Mouse (Mus musculus) thymus, adult 2 months (tissue): ENCODE data around the gene Adora3. TPM values are rescaled to one million over a fixed set of nuclear protein-coding genes. Genes with fewer than 3 reads are reported as not detected.

ENCODE experiments used
- DNase-seq: peaks from one replicate; pipeline ENCODE4 v3.0.0; 2021
- H3K27ac ChIP-seq: fragments of 200-500 bp; 2 replicates; pipeline ENCODE4 v1.5.1; 2012; ENCODE audit warnings: low read length, control low read depth; ENCODE audit not compliant: control insufficient read depth, insufficient read depth
- H3K27me3 ChIP-seq: fragments of 200-500 bp; 2 replicates; pipeline ENCODE4 v1.6.1; 2012; ENCODE audit warnings: mild to moderate bottlenecking, low read length, moderate library complexity, mixed read lengths; ENCODE audit not compliant: control insufficient read depth, insufficient read depth
- H3K36me3 ChIP-seq: fragments of 200-500 bp; 2 replicates; pipeline ENCODE4 v1.6.1; 2012; ENCODE audit warnings: mild to moderate bottlenecking, low read length, moderate library complexity; ENCODE audit not compliant: control insufficient read depth, insufficient read depth
- H3K4me1 ChIP-seq: fragments of 200-500 bp; replicated peaks from 2 replicates; pipeline ENCODE4 v1.6.1; 2012; ENCODE audit warnings: low read length; ENCODE audit not compliant: control insufficient read depth, insufficient read depth
- H3K4me3 ChIP-seq: fragments of 200-500 bp; 2 replicates; pipeline ENCODE4 v1.5.1; 2012; ENCODE audit warnings: mild to moderate bottlenecking, low read length, control low read depth, moderate library complexity; ENCODE audit not compliant: control insufficient read depth, insufficient read depth
- CTCF ChIP-seq: fragments of 200-500 bp; IDR thresholded peaks from 2 replicates; pipeline ENCODE4 v1.5.1; 2012; ENCODE audit warnings: mild to moderate bottlenecking, control low read depth, low read length, moderate library complexity, borderline replicate concordance; ENCODE audit not compliant: control insufficient read depth, poor library complexity, insufficient read depth; ENCODE audit errors: extremely low read depth
- POLR2A ChIP-seq: fragments of 200-500 bp; IDR thresholded peaks from 2 replicates; pipeline ENCODE4 v1.6.1; 2012; ENCODE audit warnings: mild to moderate bottlenecking, low read length, control low read depth, moderate library complexity; ENCODE audit not compliant: control insufficient read depth, poor library complexity, insufficient read depth; ENCODE audit errors: extremely low read depth
- WGBS: fragments of 180-500 bp; shearing (Covaris S2); methylation state at CpG from one replicate; pipeline ENCODE4 v1.1.7; 2018; 5-methylcytosine and 5-hydroxymethylcytosine counted together
- polyA plus RNA-seq: library from polyadenylated mRNA; depleted of rRNA; stranded (reverse); fragments of >200 nt; gene quantifications from 2 replicates; pipeline ENCODE4 v1.2.3, GENCODE M21; 2012

The Adora3 gene
- polyA plus RNA-seq, 1 experiment = 0.90 TPM

DNA sequence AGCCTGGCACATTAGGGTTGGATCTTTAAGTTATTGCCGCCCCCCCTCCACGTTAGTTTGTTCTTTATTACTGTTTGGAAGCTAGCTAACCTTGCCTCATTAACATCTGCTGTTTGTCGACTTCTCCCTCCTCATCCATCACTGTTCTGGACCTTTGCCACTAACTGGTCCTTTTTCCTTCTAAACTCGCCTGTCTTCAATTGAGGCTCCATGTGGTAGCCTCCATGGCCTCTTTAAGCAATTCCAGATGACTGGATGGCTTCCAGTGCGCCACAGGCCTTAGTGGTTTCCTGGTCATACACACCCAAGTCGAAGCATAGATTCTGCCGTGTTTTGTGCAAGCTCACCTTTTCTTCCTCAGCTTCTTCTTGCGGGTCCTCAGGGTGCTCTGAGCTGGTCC lies 16.9 kb upstream of the Adora3 start:
- H3K27me3 ChIP-seq = no peaks in the 10 kb centered on the region
- H3K4me1 ChIP-seq = peaks cover 5% of the 10 kb centered on the region
- no peaks in the 10 kb centered on the region for H3K36me3 ChIP-seq
- no peak overlapping the region for H3K4me3 ChIP-seq
- DNase-seq = no peak
- TF ChIP-seq CTCF (no peak), POLR2A (no peak)
- 90% methylated on average over 8 of the region's 8 CpGs for WGBS
- no peak overlapping the region for H3K27ac ChIP-seq

DNA sequence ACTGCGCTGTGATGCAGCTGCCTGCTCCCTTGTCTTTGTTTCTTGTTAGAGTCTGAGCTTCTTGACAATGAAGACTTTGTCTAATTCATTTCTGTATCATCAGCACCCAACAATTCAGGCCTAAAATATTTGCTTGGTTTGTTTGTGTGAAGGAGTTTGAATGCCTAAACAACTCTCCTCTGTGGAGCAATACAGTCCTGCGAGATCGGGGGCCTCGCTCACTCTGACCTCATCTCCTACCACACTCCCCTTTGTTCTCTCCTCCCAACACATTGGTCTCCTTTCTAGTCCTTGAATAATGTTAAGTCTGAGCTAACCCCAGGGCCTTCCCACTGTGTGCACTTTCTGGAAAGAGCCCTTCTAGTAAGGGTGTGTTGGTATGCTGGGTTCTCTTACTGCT lies 15.9 kb upstream of the Adora3 start:
- H3K27me3 ChIP-seq = no peaks in the 10 kb centered on the region
- H3K4me3 ChIP-seq = no peak overlapping the region
- DNase-seq = no peak
- H3K36me3 ChIP-seq = no peaks in the 10 kb centered on the region
- H3K4me1 ChIP-seq = peaks cover 5% of the 10 kb centered on the region
- TF ChIP-seq CTCF = no peak
- no peak for TF ChIP-seq POLR2A
- H3K27ac ChIP-seq = no peak overlapping the region
- WGBS = 95% methylated on average over 4 of the region's 4 CpGs

DNA sequence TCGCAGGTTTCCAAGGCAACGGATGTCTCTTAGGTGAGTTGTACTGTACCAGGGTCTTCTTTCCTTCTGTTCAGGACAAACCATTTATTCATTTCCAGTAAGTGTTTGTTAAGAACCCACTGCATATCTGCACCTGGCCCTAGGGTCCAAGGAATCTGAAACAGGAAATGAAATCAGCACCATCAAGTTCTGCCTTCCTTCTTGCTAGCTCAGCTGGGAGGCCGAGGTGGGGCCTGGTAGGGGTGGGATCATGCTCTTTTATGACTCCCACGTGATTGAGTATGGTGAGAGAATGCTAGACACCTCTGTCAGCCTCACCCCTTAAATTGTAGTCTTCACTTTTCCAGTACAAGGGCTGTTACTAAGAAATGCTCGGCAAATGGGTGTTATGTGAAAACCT lies 13.1 kb upstream of the Adora3 start:
- no peak overlapping the region for H3K4me3 ChIP-seq
- DNase-seq = peak; percentile 22
- TF ChIP-seq CTCF = no peak
- TF ChIP-seq POLR2A = no peak

DNA sequence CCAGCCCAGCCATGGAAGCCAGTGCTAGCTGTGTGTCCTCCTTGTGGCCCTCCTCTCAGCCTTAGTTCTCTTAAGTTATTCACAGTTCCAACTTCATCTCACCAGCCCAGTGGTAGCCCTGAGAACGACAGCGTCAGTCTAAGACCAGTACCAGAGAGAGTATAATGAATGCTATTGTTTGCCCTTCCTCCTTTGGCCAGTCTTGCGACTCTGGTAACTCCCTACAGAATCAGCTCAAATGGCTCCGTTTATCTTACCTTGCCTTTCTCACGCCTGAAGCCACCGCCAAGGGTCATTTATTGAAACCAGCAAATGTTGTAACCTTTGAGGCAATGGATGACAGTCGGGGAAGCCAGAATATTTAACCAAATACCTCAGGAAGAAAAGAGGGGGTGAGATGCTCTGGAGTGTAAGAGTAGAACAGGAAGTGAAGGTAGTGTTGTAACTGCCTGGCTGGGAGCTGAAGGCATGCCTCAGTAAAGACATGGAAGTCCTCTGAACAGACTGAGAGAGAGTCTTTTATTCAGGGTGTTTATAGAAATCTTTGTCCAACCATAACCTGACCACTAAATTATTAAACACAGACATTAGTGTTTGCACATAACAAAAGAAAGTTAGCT lies 8.8 kb upstream of the Adora3 start:
- peaks cover 5% of the 10 kb centered on the region for H3K4me1 ChIP-seq
- H3K4me3 ChIP-seq = no peak overlapping the region
- 75% methylated on average over 7 of the region's 7 CpGs for WGBS
- no peak for DNase-seq
- H3K36me3 ChIP-seq = no peaks in the 10 kb centered on the region
- no peak for TF ChIP-seq CTCF
- TF ChIP-seq POLR2A = no peak
- no peaks in the 10 kb centered on the region; the same call in 1 of the 2 replicates for H3K27me3 ChIP-seq
- H3K27ac ChIP-seq = no peak overlapping the region

More for the DNA sequence above, 13.1 kb upstream of the Adora3 start:
- 52% methylated on average over 5 of the region's 5 CpGs for WGBS
- no peaks in the 10 kb centered on the region for H3K36me3 ChIP-seq
- H3K27ac ChIP-seq = no peak overlapping the region
- peaks cover 5% of the 10 kb centered on the region for H3K4me1 ChIP-seq
- H3K27me3 ChIP-seq = no peaks in the 10 kb centered on the region

DNA sequence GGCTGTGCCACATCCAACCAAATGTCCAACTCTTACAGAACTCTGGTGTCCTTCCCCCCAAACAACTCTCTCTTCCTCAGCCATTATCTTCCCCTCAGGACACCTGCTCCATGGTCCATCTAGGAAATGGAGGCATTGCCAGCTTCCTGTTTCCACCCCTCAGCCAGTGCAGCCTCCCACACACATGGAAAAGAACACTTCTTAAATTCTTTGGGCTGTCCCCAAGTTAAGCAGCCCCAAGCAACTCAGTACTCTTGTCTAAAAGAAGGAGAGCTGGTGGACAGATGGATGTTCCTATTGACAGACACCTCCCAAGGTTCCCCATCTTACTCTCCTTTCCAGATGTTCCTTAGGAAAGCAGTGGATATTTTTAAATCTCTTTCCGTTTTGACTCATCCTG lies 6.5 kb upstream of the Adora3 start:
- Histone ChIP-seq H3K36me3 (no peaks in the 10 kb centered on the region), H3K4me1 (no peaks in the 10 kb centered on the region), H3K4me3 (no peak overlapping the region), H3K27me3 (no peaks in the 10 kb centered on the region; the same call in 1 of the 2 replicates), H3K27ac (no peak overlapping the region)
- DNase-seq = no peak
- 89% methylated on average over 1 of the region's 1 CpGs for WGBS
- TF ChIP-seq POLR2A (no peak), CTCF (no peak)

DNA sequence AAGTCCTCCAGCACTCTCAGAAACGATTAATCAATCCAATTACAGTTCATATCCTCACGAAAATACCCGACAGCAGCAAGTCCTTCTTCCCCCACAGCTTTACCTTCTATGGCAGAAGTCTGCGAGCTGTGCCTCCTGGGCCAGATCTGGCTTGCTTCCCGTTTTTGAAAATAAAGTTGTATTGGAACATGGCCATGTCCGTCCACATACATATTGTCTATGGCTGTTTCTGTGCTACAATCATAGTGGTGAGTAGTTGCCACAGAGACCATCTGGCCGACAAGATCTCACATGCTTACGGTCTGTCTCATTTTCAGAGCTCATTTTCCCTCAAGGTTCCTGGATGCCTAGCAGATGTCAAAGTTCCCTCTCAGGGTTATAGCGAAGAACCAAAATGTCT lies 5.5 kb upstream of the Adora3 start:
- Histone ChIP-seq H3K27me3 (no peaks in the 10 kb centered on the region; the same call in 1 of the 2 replicates), H3K4me3 (no peak overlapping the region), H3K36me3 (no peaks in the 10 kb centered on the region), H3K27ac (peak overlapping the region; percentile 15; the same call in 1 of the 2 replicates), H3K4me1 (no peaks in the 10 kb centered on the region)
- DNase-seq = no peak
- TF ChIP-seq CTCF = no peak
- TF ChIP-seq POLR2A = no peak
- 51% methylated on average over 9 of the region's 9 CpGs for WGBS

DNA sequence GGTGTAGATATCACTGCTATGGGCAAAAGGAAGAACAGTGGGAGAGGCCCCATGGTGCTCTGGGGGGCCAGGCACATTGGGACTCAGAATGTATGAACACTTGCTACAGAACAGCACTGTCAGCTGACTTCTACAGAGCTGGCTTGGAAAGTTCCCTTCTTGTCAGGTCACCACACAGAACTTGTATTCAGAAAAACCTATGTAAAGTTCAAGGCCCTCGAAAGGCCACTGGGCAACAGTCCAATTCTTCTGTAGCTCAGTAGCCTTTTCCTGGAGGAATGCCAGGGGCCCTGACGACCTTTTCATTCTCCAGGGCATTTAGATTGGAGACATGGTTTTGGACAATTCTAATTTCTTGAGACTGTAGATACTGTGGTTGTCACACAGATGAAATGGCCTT lies 2.5 kb upstream of the Adora3 start:
- Histone ChIP-seq H3K4me3 (no peak overlapping the region), H3K27ac (no peak overlapping the region), H3K27me3 (no peaks in the 10 kb centered on the region; the same call in 1 of the 2 replicates), H3K36me3 (no peaks in the 10 kb centered on the region), H3K4me1 (no peaks in the 10 kb centered on the region)
- DNase-seq = no peak
- WGBS = 78% methylated on average over 2 of the region's 2 CpGs
- TF ChIP-seq CTCF = no peak
- TF ChIP-seq POLR2A = no peak
